Mouse (Mus musculus) splenic B cell, adult 2 months (primary cell): Measurements from ENCODE around the gene Ncam1.

Source experiments
- DNase-seq: peaks from one replicate; pipeline ENCODE4 v3.0.0-alpha.2; 2011; ENCODE audit warnings: low read depth, low spot score
- H3K27me3 ChIP-seq: 2 replicates; pipeline ENCODE4 v1.6.1; 2012; ENCODE audit warnings: mild to moderate bottlenecking, low read length, moderate library complexity, mixed read lengths; ENCODE audit not compliant: control insufficient read depth, poor library complexity, insufficient read depth, severe bottlenecking
- H3K36me3 ChIP-seq: 2 replicates; pipeline ENCODE4 v1.6.1; 2012; ENCODE audit warnings: mild to moderate bottlenecking, low read length, moderate library complexity, mixed read lengths; ENCODE audit not compliant: control insufficient read depth, poor library complexity, insufficient read depth, severe bottlenecking

Ncam1 gene

GRCm38 (mm10) chr9:49485250-49485891 lies 313.4 kb downstream of the Ncam1 start:
- no peaks in the 10 kb centered on the region for H3K36me3 ChIP-seq
- H3K27me3 ChIP-seq = no peaks in the 10 kb centered on the region
- no peak for DNase-seq

DNA sequence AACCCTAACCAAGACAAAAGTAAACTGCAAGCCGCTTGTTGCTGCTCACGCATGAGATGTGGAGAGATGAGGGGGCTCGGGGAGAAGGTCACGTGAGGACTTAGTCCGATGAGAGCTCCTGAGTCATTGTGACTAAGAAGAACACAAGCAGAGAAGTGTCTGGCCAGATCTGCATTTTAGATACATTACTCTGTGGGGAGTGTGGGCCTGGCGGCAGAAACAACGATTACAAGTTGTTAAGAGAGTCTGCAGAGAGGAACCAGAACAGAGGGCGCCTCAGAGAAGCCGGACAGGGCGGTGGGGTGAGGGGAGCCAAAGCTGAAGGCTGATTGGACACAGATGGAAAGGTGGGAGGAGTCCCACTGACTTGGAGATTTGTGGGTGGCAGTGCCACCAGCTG lies 315.4 kb downstream of the Ncam1 start:
- H3K27me3 ChIP-seq = no peaks in the 10 kb centered on the region
- no peak for DNase-seq
- no peaks in the 10 kb centered on the region for H3K36me3 ChIP-seq

DNA sequence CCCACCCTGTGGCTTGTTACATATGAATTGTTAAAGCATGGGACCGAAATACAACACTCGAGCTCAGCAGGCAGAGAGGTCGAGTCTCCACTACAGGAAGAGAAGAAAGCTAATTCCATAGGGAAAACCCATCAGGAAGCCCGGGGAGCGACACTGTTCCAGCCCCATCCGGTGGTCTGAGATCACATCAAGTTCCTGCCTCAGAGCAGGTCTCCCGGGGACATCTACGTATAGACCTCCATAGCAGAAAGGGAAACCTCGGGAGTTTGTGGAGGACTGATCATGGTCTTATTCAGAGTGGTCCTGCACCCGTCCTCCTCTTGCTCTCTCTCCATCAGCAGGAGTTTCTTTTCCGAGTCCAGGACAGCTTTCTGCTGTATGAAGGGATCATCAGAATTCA lies 326.6 kb downstream of the Ncam1 start:
- Histone ChIP-seq H3K27me3 (no peaks in the 10 kb centered on the region), H3K36me3 (no peaks in the 10 kb centered on the region)
- DNase-seq = no peak

DNA sequence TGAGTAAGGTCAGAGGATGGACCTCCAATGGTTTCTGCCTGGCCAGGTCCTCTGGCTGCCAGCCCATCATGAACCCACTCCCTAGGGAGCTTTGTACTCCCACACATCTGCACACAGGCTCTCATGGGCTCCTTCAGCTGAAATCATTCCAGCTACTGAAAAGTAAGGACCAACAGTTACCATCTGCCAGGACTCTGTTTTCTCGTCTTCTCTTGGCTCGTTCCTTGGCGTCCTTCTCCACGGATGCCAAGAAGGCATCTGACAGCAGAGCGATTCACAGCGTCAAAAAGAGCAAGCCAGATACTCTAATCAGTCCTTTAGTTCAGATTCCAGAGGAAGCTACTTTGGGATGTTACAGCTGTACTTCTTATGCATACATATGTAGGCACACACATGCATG lies 327.8 kb downstream of the Ncam1 start:
- H3K27me3 ChIP-seq = no peaks in the 10 kb centered on the region
- no peak for DNase-seq
- no peaks in the 10 kb centered on the region for H3K36me3 ChIP-seq

GRCm38 (mm10) chr9:49470006-49470405 lies 328.7 kb downstream of the Ncam1 start:
- DNase-seq = no peak
- no peaks in the 10 kb centered on the region for H3K36me3 ChIP-seq

DNA sequence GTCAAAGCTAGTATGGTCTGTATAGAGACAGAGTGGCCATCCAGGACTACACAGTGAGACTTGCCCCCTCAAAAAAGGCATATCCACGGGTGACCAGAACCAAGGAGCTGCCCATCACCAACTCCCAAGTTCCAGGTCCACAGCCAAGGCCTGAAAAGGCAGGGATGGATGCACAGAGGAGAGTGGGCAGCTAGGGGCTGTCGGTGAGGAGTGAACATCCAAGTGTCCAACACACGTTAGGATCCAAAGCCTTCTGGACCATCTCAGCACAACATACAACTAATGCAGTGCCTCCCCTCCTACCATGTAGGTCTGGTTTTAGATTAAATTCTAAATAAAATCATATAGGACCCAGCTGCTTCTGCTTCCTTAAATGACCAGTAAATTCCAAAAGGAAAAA lies 342.6 kb downstream of the Ncam1 start:
- no peaks in the 10 kb centered on the region for H3K27me3 ChIP-seq
- no peaks in the 10 kb centered on the region for H3K36me3 ChIP-seq
- no peak for DNase-seq

More at GRCm38 (mm10) chr9:49470006-49470405, 328.7 kb downstream of the Ncam1 start:
- H3K27me3 ChIP-seq = no peaks in the 10 kb centered on the region

DNA sequence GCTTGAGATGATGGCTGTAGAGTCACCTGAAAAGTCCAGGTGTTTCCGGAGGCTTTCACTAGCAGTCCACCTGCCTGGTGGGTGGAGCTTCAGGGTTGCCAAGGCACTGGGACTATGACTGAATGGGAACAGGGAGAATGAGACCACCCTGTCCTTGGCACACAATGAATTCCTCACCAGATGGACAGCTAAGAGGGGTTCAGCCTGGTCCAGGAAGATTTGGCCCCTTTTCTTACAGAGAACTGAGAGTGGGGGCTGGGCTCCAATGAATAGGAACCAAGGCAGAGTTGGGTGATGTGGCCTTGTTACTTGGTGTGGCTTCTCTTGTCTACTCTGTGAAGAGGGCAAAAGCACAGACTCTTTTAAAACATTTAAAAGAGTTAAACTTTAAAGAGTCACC lies 346.3 kb downstream of the Ncam1 start:
- Histone ChIP-seq H3K27me3 (no peaks in the 10 kb centered on the region), H3K36me3 (no peaks in the 10 kb centered on the region)
- DNase-seq = no peak
